Mouse (Mus musculus) C2C12 (cell line): ENCODE measurements around the gene Tdrkh.

ENCODE experiments used
- CEBPB ChIP-seq: IDR thresholded peaks from one replicate; pipeline ENCODE4 v1.6.1; 2011; ENCODE audit warnings: low read depth, mild to moderate bottlenecking, control low read depth, moderate library complexity
- CTCF ChIP-seq: IDR thresholded peaks from one replicate; pipeline ENCODE4 v1.5.1; 2011; ENCODE audit not compliant: control insufficient read depth, insufficient read depth, insufficient read length
- FOSL1 ChIP-seq: IDR thresholded peaks from one replicate; pipeline ENCODE4 v1.8.0; 2011; ENCODE audit warnings: mild to moderate bottlenecking, low read length; ENCODE audit not compliant: poor library complexity, insufficient read depth, severe bottlenecking
- MAX ChIP-seq: IDR thresholded peaks from one replicate; pipeline ENCODE4 v1.6.1; 2011; ENCODE audit warnings: mild to moderate bottlenecking, control low read depth
- MYOD1 ChIP-seq: IDR thresholded peaks from one replicate; pipeline ENCODE4 v1.6.1; 2011; ENCODE audit warnings: low read depth; ENCODE audit not compliant: control insufficient read depth, insufficient read length
- MYOG ChIP-seq: IDR thresholded peaks from one replicate; pipeline ENCODE4 v1.6.1; 2011; ENCODE audit not compliant: control insufficient read depth, insufficient read length; ENCODE audit errors: extremely low read depth
- USF1 ChIP-seq: IDR thresholded peaks from one replicate; pipeline ENCODE4 v1.6.1; 2011; ENCODE audit warnings: low read depth, mild to moderate bottlenecking, control low read depth, moderate library complexity

DNA sequence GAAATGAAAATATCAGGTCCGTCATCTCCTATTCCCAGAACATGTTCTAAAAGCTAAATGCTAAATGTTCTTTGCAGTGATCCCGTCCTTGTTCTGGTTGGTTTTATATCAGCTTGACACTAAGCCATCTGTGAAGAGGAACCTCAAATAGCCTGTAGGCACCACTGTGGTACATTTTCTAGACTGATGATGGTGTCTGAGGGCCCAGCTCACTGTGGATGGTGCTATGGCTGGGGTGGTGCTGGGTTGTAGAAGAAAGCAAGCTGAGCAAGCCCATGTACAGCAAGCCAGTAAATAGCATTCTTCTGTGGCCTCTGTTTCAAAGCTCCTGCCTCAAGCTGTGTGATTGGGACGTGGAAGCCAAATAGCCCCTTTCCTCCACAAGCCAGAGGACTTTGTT is 44.0 kb downstream of the Tdrkh start:
- TF ChIP-seq CTCF (no peak), MYOD1 (no peak), MAX (no peak), USF1 (no peak), FOSL1 (no peak), MYOG (no peak), CEBPB (no peak)
